Mouse (Mus musculus) adrenal gland, adult 18-20 months (tissue): ENCODE results near the gene Klk1. TPM values are rescaled to one million over a fixed set of nuclear protein-coding genes. Genes with fewer than 3 reads are reported as not detected.
A peak's percentile ranks its signal among the peaks of the same experiment; 100 is the strongest.
"Not testable (repeated sequence)": the region's sequence is repeated elsewhere in the genome, so short reads cannot be mapped to it uniquely, and the experiment has no call there.

ENCODE experiments used
- DNase-seq, 2 experiments: peaks; one replicate each; pipeline ENCODE4 v3.0.0; 2021 to 2022; ENCODE audit warnings: low spot score in 2 of 2
- long read RNA-seq, 2 experiments: library from polyadenylated mRNA; stranded (forward); transcript quantifications; one replicate each; pipeline ENCODE4 v2.0.0; 2021
- total RNA-seq, 2 experiments: library from RNA; stranded (reverse); gene quantifications; 1 replicate in 1 of 2; 2 replicates in 1 of 2; pipeline ENCODE4 v1.2.3; 2021

The Klk1 gene
- total RNA-seq = under 1 TPM in 1 of 2 experiments, not detected in 1; 0.32 TPM
- long read RNA-seq, experiment 1 = 0 reads
- long read RNA-seq, experiment 2, partial matches to known transcripts = 0 of 1 reads
- long read RNA-seq, experiment 2, other reads (novel, unspliced or antisense) = 0 of 1 reads

- DNase-seq = no peak
Measured at GRCm38 (mm10) chr7:44225076-44225475, at the start of gene Klk1. Gene Klk1 (plus strand): TSS chr7:44225360.

GRCm38 (mm10) chr7:44179299-44180045, 45.7 kb upstream of the Klk1 start:
- no peak for DNase-seq

GRCm38 (mm10) chr7:44186516-44186915, 38.6 kb upstream of the Klk1 start:
- DNase-seq = not testable (repeated sequence)

GRCm38 (mm10) chr7:44187936-44188335, 37.2 kb upstream of the Klk1 start, which contains the start of gene Klk1b24:
Gene Klk1b24 (plus strand): TSS chr7:44188236.
- not testable (repeated sequence) for DNase-seq

- not testable (repeated sequence) for DNase-seq
Measured at GRCm38 (mm10) chr7:44193466-44193865, 31.7 kb upstream of the Klk1 start.

- no peak for DNase-seq
Measured at GRCm38 (mm10) chr7:44197891-44198290, 27.3 kb upstream of the Klk1 start, which contains the start of gene Klk1b3. Gene Klk1b3 (plus strand): TSS chr7:44198191.

- DNase-seq = not testable (repeated sequence)
Measured at GRCm38 (mm10) chr7:44207135-44207534, 18.0 kb upstream of the Klk1 start, which contains the start of gene Klk1b4. Gene Klk1b4 (plus strand): TSS chr7:44207435.

- no peak for DNase-seq
Measured at GRCm38 (mm10) chr7:44208307-44208706, 16.9 kb upstream of the Klk1 start.

GRCm38 (mm10) chr7:44215645-44216044, 9.5 kb upstream of the Klk1 start, which contains the start of gene Klk1b5:
Gene Klk1b5 (plus strand): TSS chr7:44215945.
- no peak for DNase-seq

- DNase-seq = not testable (repeated sequence)
Measured at GRCm38 (mm10) chr7:44221601-44222000, 3.6 kb upstream of the Klk1 start.

- not testable (repeated sequence) for DNase-seq
Measured at GRCm38 (mm10) chr7:44222335-44222734, 2.8 kb upstream of the Klk1 start.

GRCm38 (mm10) chr7:44235909-44236308, 10.7 kb downstream of the Klk1 start, which contains the start of gene Gm36864:
Gene Gm36864 (plus strand): TSS chr7:44236177.
- DNase-seq = no peak

GRCm38 (mm10) chr7:44239913-44240312, 14.8 kb downstream of the Klk1 start:
- DNase-seq = no peak

- no peak for DNase-seq
Measured at GRCm38 (mm10) chr7:44240712-44241111, 15.6 kb downstream of the Klk1 start.

GRCm38 (mm10) chr7:44241163-44241562, 16.0 kb downstream of the Klk1 start:
- no peak for DNase-seq

- no peak for DNase-seq
Measured at GRCm38 (mm10) chr7:44244080-44244479, 18.9 kb downstream of the Klk1 start.

GRCm38 (mm10) chr7:44246055-44246983, 21.2 kb downstream of the Klk1 start, which contains the start of the genes 1700028J19Rik and 2410002F23Rik:
Gene 1700028J19Rik (minus strand): TSS chr7:44246695.
Gene 2410002F23Rik (plus strand): TSS chr7:44246722.
- DNase-seq = peak; percentile 93

GRCm38 (mm10) chr7:44246984-44247470, 21.9 kb downstream of the Klk1 start:
- peak in 1 of 2 experiments; percentile 44 for DNase-seq

- no peak for DNase-seq
Measured at GRCm38 (mm10) chr7:44247971-44248370, 22.8 kb downstream of the Klk1 start.

GRCm38 (mm10) chr7:44249248-44249647, 24.1 kb downstream of the Klk1 start:
- no peak for DNase-seq
